21 mouse cellular contexts compared by ENCODE assay signal in the genomic region with DNA sequence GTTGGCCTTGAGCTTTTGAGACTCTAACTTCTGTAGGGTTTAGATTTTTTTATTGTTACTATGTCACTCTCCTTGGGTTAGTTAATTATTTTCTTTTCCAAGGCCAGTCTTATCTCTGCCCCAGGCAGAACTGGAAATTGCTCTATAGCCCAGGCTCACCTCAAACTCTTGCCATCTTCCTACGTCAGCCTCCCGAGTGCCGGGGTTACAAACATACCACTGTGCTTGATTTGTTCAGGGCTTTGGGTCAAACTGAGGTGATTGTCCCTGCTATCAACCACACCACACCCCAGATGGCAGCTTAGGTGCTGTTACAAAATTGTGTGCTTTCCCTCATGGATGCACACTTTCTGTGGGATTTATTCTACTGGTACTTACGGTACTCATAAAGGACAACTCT. TPM values are rescaled to one million over a fixed set of nuclear protein-coding genes. Genes with fewer than 3 reads are reported as not detected.
DNase-seq lines count a peak whose midpoint lies in the region; ATAC-seq lines count a peak whose summit lies in the region.
"Had no signal": no experiment of that assay in that cellular context is flagged by ENCODE, and none has a peak within 500 bp of the region (broad histone marks: within the 10 kb centered on the region; RNA-seq: fewer than 3 reads in every experiment).

No protein-coding gene starts in this region.

- peak overlapping the region; percentile 6; the same call in 1 of the 2 replicates for H3K4me2 ChIP-seq in intestine, embryonic 15.5 days (replicated peaks)
- H3K4me2 ChIP-seq in liver, embryonic 12.5 days: no peak overlapping the region
- H3K4me2 ChIP-seq in stomach, embryonic 15.5 days: no peak overlapping the region; the same call in 1 of the 2 replicates
- no peak overlapping the region for H3K4me2 ChIP-seq in hindbrain, embryonic 11.5 days (replicated peaks; ENCODE audit: low read depth, low read length)
- H3K4me2 ChIP-seq: forebrain, embryonic 13.5 days; limb, embryonic 15.5 days; neural tube, embryonic 15.5 days had no signal

- no peak overlapping the region for H3K4me3 ChIP-seq in intestine, embryonic 15.5 days (replicated peaks)
- H3K4me3 ChIP-seq in liver, embryonic 12.5 days: no peak overlapping the region
- no peak overlapping the region for H3K4me3 ChIP-seq in stomach, embryonic 15.5 days (replicated peaks)
- no peak overlapping the region for H3K4me3 ChIP-seq in hindbrain, embryonic 11.5 days (ENCODE audit: low read depth, low read length)
- H3K4me3 ChIP-seq: erythroblast, embryonic 14.5 days; forebrain, embryonic 13.5 days; layer of hippocampus, adult 2 months; limb, embryonic 15.5 days; megakaryocyte, embryonic 14.5 days; neural tube, embryonic 15.5 days had no signal

- peak overlapping the region; percentile 62; the same call in 1 of the 2 replicates for H3K27ac ChIP-seq in intestine, embryonic 15.5 days
- H3K27ac ChIP-seq in liver, embryonic 12.5 days: peak overlapping the region; percentile 40
- peak overlapping the region; percentile 45; the same call in 1 of the 2 replicates for H3K27ac ChIP-seq in stomach, embryonic 15.5 days
- no peak overlapping the region for H3K27ac ChIP-seq in hindbrain, embryonic 11.5 days (ENCODE audit: low read depth, low read length)
- H3K27ac ChIP-seq: forebrain, embryonic 13.5 days; layer of hippocampus, adult 2 months; limb, embryonic 15.5 days; neural tube, embryonic 15.5 days had no signal

- ATAC-seq in intestine, embryonic 15.5 days: peak; percentile 98
- ATAC-seq in liver, embryonic 12.5 days: peak; percentile 47; the same call in 1 of the 2 replicates
- peak; percentile 89 for ATAC-seq in stomach, embryonic 15.5 days (ENCODE audit: insufficient read depth, low FRiP score, low read depth)
- ATAC-seq in hindbrain, embryonic 11.5 days (ENCODE audit: low FRiP score): no peak
- ATAC-seq: forebrain, embryonic 13.5 days; midbrain, embryonic 16.5 days had no signal

- DNase-seq in adrenal gland, postnatal 10 days: peak; percentile 41
- DNase-seq in adrenal gland, postnatal 14 days: no peak
- DNase-seq in cerebellum, adult 8-10 months: no peak
- DNase-seq in hindbrain, embryonic 11.5 days (ENCODE audit: low spot score): no peak
- DNase-seq in gastrocnemius, postnatal 25 days: no peak
- DNase-seq: cerebellum, adult 9-11 months; gastrocnemius, postnatal 14 days; lung, postnatal 14 days; right cerebral cortex, postnatal 4 days; thymus, postnatal 36 days had no signal

- no peaks in the 10 kb centered on the region for H3K9me3 ChIP-seq in intestine, embryonic 15.5 days
- no peaks in the 10 kb centered on the region for H3K9me3 ChIP-seq in liver, embryonic 12.5 days (replicated peaks)
- H3K9me3 ChIP-seq in stomach, embryonic 15.5 days: no peaks in the 10 kb centered on the region
- H3K9me3 ChIP-seq in hindbrain, embryonic 11.5 days (ENCODE audit: control insufficient read depth, low read length): no peaks in the 10 kb centered on the region
- H3K9me3 ChIP-seq: forebrain, embryonic 13.5 days; G1E; limb, embryonic 15.5 days; megakaryocyte, embryonic 14.5 days; neural tube, embryonic 15.5 days had no signal

- no peaks in the 10 kb centered on the region for H3K27me3 ChIP-seq in intestine, embryonic 15.5 days (replicated peaks)
- H3K27me3 ChIP-seq in liver, embryonic 12.5 days (replicated peaks): no peaks in the 10 kb centered on the region
- no peaks in the 10 kb centered on the region for H3K27me3 ChIP-seq in stomach, embryonic 15.5 days (replicated peaks)
- H3K27me3 ChIP-seq in hindbrain, embryonic 11.5 days (ENCODE audit: control insufficient read depth, insufficient read depth, low read length): no peaks in the 10 kb centered on the region
- H3K27me3 ChIP-seq: forebrain, embryonic 13.5 days; limb, embryonic 15.5 days; megakaryocyte, embryonic 14.5 days; neural tube, embryonic 15.5 days had no signal

- 64% methylated on average over 4 of the region's 4 CpGs for WGBS in intestine, embryonic 15.5 days
- 79% methylated on average over 4 of the region's 4 CpGs for WGBS in liver, embryonic 12.5 days (ENCODE audit: insufficient replicate concordance)
- 68% methylated on average over 4 of the region's 4 CpGs for WGBS in stomach, embryonic 15.5 days
- WGBS in hindbrain, embryonic 11.5 days: 83% methylated on average over 4 of the region's 4 CpGs

- H3K4me1 ChIP-seq in intestine, embryonic 15.5 days (replicated peaks): peaks cover 6% of the 10 kb centered on the region
- H3K4me1 ChIP-seq in liver, embryonic 12.5 days: peaks cover 27% of the 10 kb centered on the region
- peaks cover 4% of the 10 kb centered on the region; the same call in 1 of the 2 replicates for H3K4me1 ChIP-seq in stomach, embryonic 15.5 days
- no peaks in the 10 kb centered on the region for H3K4me1 ChIP-seq in hindbrain, embryonic 11.5 days (replicated peaks; ENCODE audit: control insufficient read depth, insufficient read depth, low read length)
- H3K4me1 ChIP-seq: neural tube, embryonic 15.5 days had no signal

- no peak overlapping the region for H3K9ac ChIP-seq in intestine, embryonic 15.5 days
- no peak overlapping the region for H3K9ac ChIP-seq in liver, embryonic 12.5 days
- no peak overlapping the region for H3K9ac ChIP-seq in stomach, embryonic 15.5 days
- H3K9ac ChIP-seq in hindbrain, embryonic 11.5 days (ENCODE audit: low read depth, low read length): no peak overlapping the region
- H3K9ac ChIP-seq: forebrain, embryonic 13.5 days; limb, embryonic 15.5 days; neural tube, embryonic 15.5 days had no signal

- H3K36me3 ChIP-seq in intestine, embryonic 15.5 days: no peaks in the 10 kb centered on the region
- peaks cover 21% of the 10 kb centered on the region for H3K36me3 ChIP-seq in liver, embryonic 12.5 days
- peaks cover 3% of the 10 kb centered on the region; the same call in 1 of the 2 replicates for H3K36me3 ChIP-seq in stomach, embryonic 15.5 days
- H3K36me3 ChIP-seq in hindbrain, embryonic 11.5 days (ENCODE audit: control insufficient read depth, insufficient read depth, low read length): no peaks in the 10 kb centered on the region

RNA-seq across cellular contexts. Expression of gene Adk, which starts 44.3 kb away (rescaled TPM):
- 100 to 1,000 TPM; 120 to 147 TPM for total RNA-seq in adrenal gland, postnatal 10 days (2021)
- 97.4 and 164 TPM in 2 replicates for total RNA-seq in adrenal gland, postnatal 14 days (2021)
- polyA plus RNA-seq in intestine, embryonic 15.5 days (2015; fragmentation: Nextera tagmentation; extraction: Ambion mirVana): 215 and 230 TPM in 2 replicates
- polyA plus RNA-seq in liver, embryonic 12.5 days (2016; fragmentation: Nextera tagmentation; extraction: Ambion mirVana): 195 and 206 TPM in 2 replicates
- polyA plus RNA-seq in stomach, embryonic 15.5 days (2015; fragmentation: Nextera tagmentation; extraction: Ambion mirVana): 167 and 178 TPM in 2 replicates
- 107 and 108 TPM in 2 replicates for polyA plus RNA-seq in hindbrain, embryonic 11.5 days (2014; fragmentation: Nextera tagmentation; extraction: Ambion mirVana)
- total RNA-seq in gastrocnemius, postnatal 25 days (2021): 100 to 1,000 TPM in 1 of 2 experiments, 10 to 100 TPM in 1; 96.4 to 109 TPM

RNA-seq across cellular contexts. Expression of gene Ap3m1, which starts 44.4 kb away (rescaled TPM):
- total RNA-seq in adrenal gland, postnatal 10 days (2021): 10 to 100 TPM; 72.5 to 74.6 TPM
- 87.7 and 99.3 TPM in 2 replicates for total RNA-seq in adrenal gland, postnatal 14 days (2021)
- 70.2 and 79.0 TPM in 2 replicates for polyA plus RNA-seq in intestine, embryonic 15.5 days (2015; fragmentation: Nextera tagmentation; extraction: Ambion mirVana)
- 42.9 and 43.4 TPM in 2 replicates for polyA plus RNA-seq in liver, embryonic 12.5 days (2016; fragmentation: Nextera tagmentation; extraction: Ambion mirVana)
- polyA plus RNA-seq in stomach, embryonic 15.5 days (2015; fragmentation: Nextera tagmentation; extraction: Ambion mirVana): 60.2 and 63.8 TPM in 2 replicates
- polyA plus RNA-seq in hindbrain, embryonic 11.5 days (2014; fragmentation: Nextera tagmentation; extraction: Ambion mirVana): 135 and 138 TPM in 2 replicates
- 10 to 100 TPM; 32.5 to 34.9 TPM for total RNA-seq in gastrocnemius, postnatal 25 days (2021)
